Mouse (Mus musculus) intestine, postnatal 0 days (tissue): ENCODE results near the gene Lamtor1. TPM values are rescaled to one million over a fixed set of nuclear protein-coding genes. Genes with fewer than 3 reads are reported as not detected.

Experiments
- ATAC-seq: fragments of 200-750 bp; cut with Nextera tagmentation; 2 replicates; pipeline ENCODE4 v1.8.0; 2017; ENCODE audit warnings: mild to moderate bottlenecking, moderate TSS enrichment, moderate library complexity
- H3K27ac ChIP-seq: fragments of 300-500 bp; sonication (generic); 2 replicates; pipeline ENCODE4 v1.5.1; 2014; ENCODE audit warnings: mild to moderate bottlenecking, low read depth, low read length, moderate library complexity
- H3K27me3 ChIP-seq: fragments of 300-500 bp; sonication (generic); replicated peaks from 2 replicates; pipeline ENCODE4 v1.6.1; 2014; ENCODE audit warnings: low read length, mixed read lengths; ENCODE audit not compliant: control insufficient read depth, insufficient read depth
- H3K36me3 ChIP-seq: fragments of 300-500 bp; sonication (generic); 2 replicates; pipeline ENCODE4 v1.6.1; 2014; ENCODE audit warnings: mild to moderate bottlenecking, moderate library complexity; ENCODE audit not compliant: control insufficient read depth, insufficient read depth
- H3K4me1 ChIP-seq: fragments of 300-500 bp; sonication (generic); replicated peaks from 2 replicates; pipeline ENCODE4 v1.6.1; 2014; ENCODE audit warnings: antibody characterized with exemption, low read length, mixed read lengths; ENCODE audit not compliant: control insufficient read depth, insufficient read depth
- H3K4me2 ChIP-seq: fragments of 300-500 bp; sonication (generic); replicated peaks from 2 replicates; pipeline ENCODE4 v1.6.1; 2014; ENCODE audit warnings: low read depth, mild to moderate bottlenecking, moderate library complexity
- H3K4me3 ChIP-seq: fragments of 300-500 bp; sonication (generic); 2 replicates; pipeline ENCODE4 v1.5.1; 2014; ENCODE audit warnings: low read depth, low read length
- H3K9ac ChIP-seq: fragments of 300-500 bp; sonication (generic); 2 replicates; pipeline ENCODE4 v1.6.1; 2014; ENCODE audit warnings: mild to moderate bottlenecking, low read depth, low read length
- H3K9me3 ChIP-seq: fragments of 300-500 bp; sonication (generic); 2 replicates; pipeline ENCODE4 v1.6.1; 2016; ENCODE audit warnings: mixed run types; ENCODE audit not compliant: control insufficient read depth
- CTCF ChIP-seq: sonication (generic); IDR thresholded peaks from 2 replicates; pipeline ENCODE4 v1.5.1; 2016; ENCODE audit warnings: low read depth, mild to moderate bottlenecking, control low read depth, antibody characterized with exemption, moderate library complexity
- WGBS: fragments of 180-500 bp; shearing (Covaris S2); extraction: QIAGEN DNeasy Blood & Tissue Kit; methylation state at CpG from one replicate; pipeline ENCODE4 v1.1.7; 2014; 5-methylcytosine and 5-hydroxymethylcytosine counted together
- polyA plus RNA-seq: library from polyadenylated mRNA; unstranded; fragments of >200 nt; fragmentation: Nextera tagmentation; extraction: Ambion mirVana; gene quantifications from 2 replicates; pipeline ENCODE4 v1.2.1, GENCODE M21; 2015

The Lamtor1 gene
- polyA plus RNA-seq, 1 experiment from 2014 or later, result 179 TPM

DNA sequence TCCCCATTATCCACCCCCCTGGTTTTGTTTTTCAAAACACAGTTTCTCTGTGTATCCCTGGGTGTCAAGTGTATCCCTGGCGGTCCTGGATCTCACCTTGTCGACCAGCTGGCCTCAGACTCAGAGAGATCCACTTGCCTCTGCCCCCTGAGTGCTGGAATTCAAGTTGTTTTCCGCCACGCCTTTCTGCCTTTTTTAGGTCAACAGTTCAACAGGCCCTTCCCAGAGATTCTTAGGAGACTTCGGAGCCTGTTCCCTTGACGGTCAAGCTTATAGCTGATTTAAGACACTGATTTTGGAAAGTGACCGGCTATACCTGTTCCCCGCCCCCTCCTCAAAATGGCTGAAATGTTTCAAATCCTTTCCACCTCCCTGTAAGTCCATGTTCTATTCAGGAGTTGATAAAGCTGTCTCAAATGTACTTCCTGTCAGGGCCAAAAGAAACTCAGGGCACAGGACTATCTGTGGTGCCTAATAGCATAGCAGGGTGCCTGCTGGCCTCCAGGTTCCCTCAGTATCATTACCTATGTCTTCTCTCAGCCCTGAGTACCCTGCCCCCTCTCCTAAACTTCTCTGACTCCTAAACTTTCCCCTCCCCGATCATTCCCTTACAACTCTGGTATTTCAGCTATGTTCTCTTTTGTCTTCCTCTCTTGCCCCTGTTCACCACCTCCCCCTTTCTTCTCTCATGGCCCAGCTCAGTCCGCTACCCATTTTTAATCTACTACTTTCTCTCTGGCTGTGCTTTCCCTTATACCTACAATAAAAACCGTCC, 39.0 kb upstream of the Lamtor1 start:
- TF ChIP-seq CTCF, result no peak
- ATAC-seq, result no peak
- H3K27ac ChIP-seq, result no peak overlapping the region
- no peaks in the 10 kb centered on the region for H3K4me1 ChIP-seq
- no peaks in the 10 kb centered on the region for H3K9me3 ChIP-seq
- H3K36me3 ChIP-seq, result peaks cover 4% of the 10 kb centered on the region
- H3K4me2 ChIP-seq, result no peak overlapping the region
- H3K4me3 ChIP-seq, result no peak overlapping the region
- no peak overlapping the region for H3K9ac ChIP-seq
- no peaks in the 10 kb centered on the region for H3K27me3 ChIP-seq
- 76% methylated on average over 11 of the region's 11 CpGs for WGBS

GRCm38 (mm10) chr7:101867482-101867881, 38.2 kb upstream of the Lamtor1 start:
- over 99% methylated on average over 4 of the region's 4 CpGs for WGBS

GRCm38 (mm10) chr7:101868241-101869162, 37.2 kb upstream of the Lamtor1 start:
- WGBS, result 62% methylated on average over 13 of the region's 13 CpGs
- ATAC-seq, result no peak
- Histone ChIP-seq H3K27me3 (no peaks in the 10 kb centered on the region), H3K36me3 (peaks cover 4% of the 10 kb centered on the region; the same call in 1 of the 2 replicates), H3K4me1 (no peaks in the 10 kb centered on the region), H3K9ac (no peak overlapping the region), H3K4me3 (peak overlapping the region; percentile 42; the same call in 1 of the 2 replicates), H3K4me2 (peak overlapping the region; percentile 64), H3K27ac (no peak overlapping the region; the same call in 1 of the 2 replicates), H3K9me3 (no peaks in the 10 kb centered on the region)
- TF ChIP-seq CTCF, result no peak

More at GRCm38 (mm10) chr7:101867482-101867881, 38.2 kb upstream of the Lamtor1 start:
- no peaks in the 10 kb centered on the region for H3K9me3 ChIP-seq
- no peak for TF ChIP-seq CTCF
- H3K4me1 ChIP-seq, result no peaks in the 10 kb centered on the region
- H3K27me3 ChIP-seq, result no peaks in the 10 kb centered on the region
- H3K27ac ChIP-seq, result no peak overlapping the region
- ATAC-seq, result no peak
- peaks cover 4% of the 10 kb centered on the region; the same call in 1 of the 2 replicates for H3K36me3 ChIP-seq
- no peak overlapping the region for H3K9ac ChIP-seq
- no peak overlapping the region for H3K4me2 ChIP-seq
- H3K4me3 ChIP-seq, result no peak overlapping the region

DNA sequence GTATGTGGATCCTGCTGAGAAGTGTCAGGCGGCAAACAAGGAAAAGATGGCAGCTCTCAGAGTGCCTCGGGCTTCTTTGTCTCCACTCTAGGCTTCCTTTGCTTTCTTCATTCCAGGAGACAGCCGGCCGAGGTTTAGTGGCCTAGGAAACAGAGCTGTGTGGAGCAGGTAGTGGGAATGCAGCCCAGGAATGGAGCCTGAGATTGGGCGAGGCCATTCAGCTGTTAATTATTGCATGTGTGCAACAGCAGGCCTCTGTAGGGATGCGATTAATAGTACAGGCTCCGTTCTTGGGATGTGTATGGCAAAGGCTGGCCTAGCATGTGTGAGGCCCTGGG, 36.6 kb upstream of the Lamtor1 start:
- no peaks in the 10 kb centered on the region for H3K9me3 ChIP-seq
- H3K27ac ChIP-seq, result no peak overlapping the region
- H3K4me2 ChIP-seq, result peak overlapping the region; percentile 64

DNA sequence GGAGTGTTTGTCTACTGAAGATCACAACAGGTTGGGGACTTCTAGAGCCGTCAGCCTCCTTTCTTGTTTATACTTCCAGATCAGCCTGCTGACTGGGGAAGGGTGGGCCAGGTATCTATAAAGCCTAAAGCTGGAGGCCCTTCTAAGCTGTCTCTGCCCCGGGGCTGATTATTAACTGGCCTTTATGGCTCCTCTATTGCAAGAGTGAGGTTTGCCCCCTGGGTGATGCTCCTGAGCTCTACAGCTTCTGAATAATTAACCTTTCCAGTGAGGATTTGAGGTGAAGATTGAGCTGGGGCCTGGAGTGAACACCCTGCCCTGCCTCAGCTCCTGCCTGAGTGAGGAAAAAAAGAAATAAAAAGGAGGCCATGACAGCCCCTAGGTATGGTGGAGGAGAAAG, 35.1 kb upstream of the Lamtor1 start, which contains the start of gene Folr1:
TSS of gene Folr1 (minus strand) at position 160 of the 400 bp plus-strand sequence.
- Histone ChIP-seq H3K27me3 (no peaks in the 10 kb centered on the region), H3K4me2 (peak within 1 kb of the TSS; percentile 64), H3K36me3 (no peaks in the 10 kb centered on the region), H3K27ac (peak within 1 kb of the TSS; percentile 63), H3K4me1 (no peaks in the 10 kb centered on the region), H3K4me3 (peak within 1 kb of the TSS; percentile 42), H3K9ac (peak within 1 kb of the TSS; percentile 37; the same call in 1 of the 2 replicates), H3K9me3 (no peaks in the 10 kb centered on the region)
- peak; percentile 43 for TF ChIP-seq CTCF
- ATAC-seq, result peak; percentile 83
- 25% methylated on average over 2 of the region's 2 CpGs for WGBS

More for the DNA sequence above, 36.6 kb upstream of the Lamtor1 start:
- no peak for ATAC-seq
- Histone ChIP-seq H3K27me3 (no peaks in the 10 kb centered on the region), H3K9ac (no peak overlapping the region), H3K4me1 (no peaks in the 10 kb centered on the region), H3K4me3 (peak overlapping the region; percentile 42), H3K36me3 (no peaks in the 10 kb centered on the region)
- TF ChIP-seq CTCF, result no peak
- WGBS, result 37% methylated on average over 7 of the region's 7 CpGs

- Histone ChIP-seq H3K27me3 (no peaks in the 10 kb centered on the region), H3K4me1 (no peaks in the 10 kb centered on the region), H3K9me3 (no peaks in the 10 kb centered on the region), H3K36me3 (no peaks in the 10 kb centered on the region), H3K4me3 (no peak overlapping the region), H3K9ac (no peak overlapping the region), H3K4me2 (peak overlapping the region; percentile 64), H3K27ac (peak overlapping the region; percentile 63)
- ATAC-seq, result peak; percentile 11; the same call in 1 of the 2 replicates
- TF ChIP-seq CTCF, result peak; percentile 34; the same call in 1 of the 2 replicates
- 43% methylated on average over 3 of the region's 3 CpGs for WGBS
Measured at GRCm38 (mm10) chr7:101871296-101871695, 34.4 kb upstream of the Lamtor1 start.
